Mouse (Mus musculus) kidney, postnatal 14 days (tissue): ENCODE data around the gene 1110008L16Rik.
"Not testable (repeated sequence)": the region's sequence is repeated elsewhere in the genome, so short reads cannot be mapped to it uniquely, and the experiment has no call there.

Experiments used
- DNase-seq: peaks from one replicate; pipeline ENCODE4 v3.0.0; 2022; ENCODE audit warnings: mixed read lengths

1110008L16Rik gene

GRCm38 (mm10) chr12:55299336-55299735 lies at the start of gene 1110008L16Rik:
Gene 1110008L16Rik, plus strand, starts transcription at chr12:55299577.
- no peak for DNase-seq

- DNase-seq, result not testable (repeated sequence)
These were observed 37.4 kb upstream of the 1110008L16Rik start for GRCm38 (mm10) chr12:55261950-55262349.

- not testable (repeated sequence) for DNase-seq
These were observed 36.0 kb upstream of the 1110008L16Rik start for GRCm38 (mm10) chr12:55263385-55263784.

- no peak for DNase-seq
These were observed 27.1 kb upstream of the 1110008L16Rik start for GRCm38 (mm10) chr12:55272243-55272642.

GRCm38 (mm10) chr12:55277583-55277982 lies 21.8 kb upstream of the 1110008L16Rik start:
- DNase-seq, result not testable (repeated sequence)

- no peak for DNase-seq
These were observed 1.3 kb upstream of the 1110008L16Rik start for GRCm38 (mm10) chr12:55298112-55298511.

- no peak for DNase-seq
These were observed 1.5 kb downstream of the 1110008L16Rik start for GRCm38 (mm10) chr12:55300820-55301351.

- DNase-seq, result no peak
These were observed 2.3 kb downstream of the 1110008L16Rik start for GRCm38 (mm10) chr12:55301472-55302300.

- peak; percentile 94 for DNase-seq
These were observed 3.4 kb downstream of the 1110008L16Rik start, which contains the start of gene Ppp2r3c for GRCm38 (mm10) chr12:55302485-55303441. Gene Ppp2r3c, minus strand, starts transcription at chr12:55302998.

GRCm38 (mm10) chr12:55306371-55306770 lies 7.0 kb downstream of the 1110008L16Rik start:
- no peak for DNase-seq

- no peak for DNase-seq
These were observed 8.2 kb downstream of the 1110008L16Rik start for GRCm38 (mm10) chr12:55307566-55307965.

- DNase-seq, result peak; percentile 27
These were observed 9.4 kb downstream of the 1110008L16Rik start for GRCm38 (mm10) chr12:55308731-55309130.

- no peak for DNase-seq
These were observed 10.1 kb downstream of the 1110008L16Rik start for GRCm38 (mm10) chr12:55309501-55309900.

- no peak for DNase-seq
These were observed 12.5 kb downstream of the 1110008L16Rik start for GRCm38 (mm10) chr12:55311841-55312240.

- DNase-seq, result no peak
These were observed 14.5 kb downstream of the 1110008L16Rik start for GRCm38 (mm10) chr12:55313901-55314300.

GRCm38 (mm10) chr12:55315192-55315591 lies 15.8 kb downstream of the 1110008L16Rik start:
- peak; percentile 92 for DNase-seq

- peak; percentile 43 for DNase-seq
These were observed 22.4 kb downstream of the 1110008L16Rik start for GRCm38 (mm10) chr12:55321642-55322291.

GRCm38 (mm10) chr12:55325702-55326101 lies 26.3 kb downstream of the 1110008L16Rik start:
- DNase-seq, result no peak

GRCm38 (mm10) chr12:55328784-55329183 lies 29.4 kb downstream of the 1110008L16Rik start:
- DNase-seq, result no peak

- no peak for DNase-seq
These were observed 30.0 kb downstream of the 1110008L16Rik start for GRCm38 (mm10) chr12:55329351-55329750.

- DNase-seq, result no peak
These were observed 34.3 kb downstream of the 1110008L16Rik start for GRCm38 (mm10) chr12:55333662-55334061.

- DNase-seq, result not testable (repeated sequence)
These were observed 39.1 kb downstream of the 1110008L16Rik start for GRCm38 (mm10) chr12:55338490-55338889.
